Mouse (Mus musculus): ENCODE measurements around the gene Shcbp1l.

- TF ChIP-seq CTCF (IDR thresholded peaks at IDR 0.05; ENCODE audit: extremely low read depth, insufficient read depth, insufficient read length, insufficient replicate concordance) (no peak), POLR2A (IDR thresholded peaks at IDR 0.05; ENCODE audit: low read depth, low read length) (no peak)
Observed at GRCm38 (mm10) chr1:153493338-153493737, 68.4 kb downstream of the Shcbp1l start.

Measured in spleen, adult 2 months (tissue).